Mouse (Mus musculus) spleen, postnatal 10 days (tissue): ENCODE results near the gene Isoc2a.
"Not testable (repeated sequence)": the region's sequence is repeated elsewhere in the genome, so short reads cannot be mapped to it uniquely, and the experiment has no call there.

Experiments
- DNase-seq, 2 experiments: peaks; one replicate each; pipeline ENCODE4 v3.0.0; 2021 to 2022; ENCODE audit warnings: low spot score in 2 of 2

Gene Isoc2a

DNA sequence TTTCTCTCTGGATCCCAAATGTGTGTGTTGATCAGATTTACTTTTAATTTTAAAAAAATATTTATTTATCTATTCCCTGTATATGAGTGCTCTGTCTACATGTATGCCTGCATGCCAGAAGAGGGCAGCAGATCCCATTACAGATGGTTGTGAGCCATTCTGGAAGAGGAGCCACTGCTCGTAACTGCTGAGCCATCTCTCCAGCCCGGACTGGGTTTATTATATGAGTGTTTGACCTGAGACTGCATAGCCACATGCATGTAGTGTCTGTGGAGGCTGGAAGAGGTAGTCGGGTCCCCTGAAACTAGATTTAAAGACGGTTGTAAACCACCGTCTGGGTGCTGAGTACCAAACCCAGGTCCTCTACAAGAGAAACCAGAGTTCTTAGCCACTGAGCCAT, 11.9 kb upstream of the Isoc2a start:
- peak; percentile 22 to 68 for DNase-seq

DNA sequence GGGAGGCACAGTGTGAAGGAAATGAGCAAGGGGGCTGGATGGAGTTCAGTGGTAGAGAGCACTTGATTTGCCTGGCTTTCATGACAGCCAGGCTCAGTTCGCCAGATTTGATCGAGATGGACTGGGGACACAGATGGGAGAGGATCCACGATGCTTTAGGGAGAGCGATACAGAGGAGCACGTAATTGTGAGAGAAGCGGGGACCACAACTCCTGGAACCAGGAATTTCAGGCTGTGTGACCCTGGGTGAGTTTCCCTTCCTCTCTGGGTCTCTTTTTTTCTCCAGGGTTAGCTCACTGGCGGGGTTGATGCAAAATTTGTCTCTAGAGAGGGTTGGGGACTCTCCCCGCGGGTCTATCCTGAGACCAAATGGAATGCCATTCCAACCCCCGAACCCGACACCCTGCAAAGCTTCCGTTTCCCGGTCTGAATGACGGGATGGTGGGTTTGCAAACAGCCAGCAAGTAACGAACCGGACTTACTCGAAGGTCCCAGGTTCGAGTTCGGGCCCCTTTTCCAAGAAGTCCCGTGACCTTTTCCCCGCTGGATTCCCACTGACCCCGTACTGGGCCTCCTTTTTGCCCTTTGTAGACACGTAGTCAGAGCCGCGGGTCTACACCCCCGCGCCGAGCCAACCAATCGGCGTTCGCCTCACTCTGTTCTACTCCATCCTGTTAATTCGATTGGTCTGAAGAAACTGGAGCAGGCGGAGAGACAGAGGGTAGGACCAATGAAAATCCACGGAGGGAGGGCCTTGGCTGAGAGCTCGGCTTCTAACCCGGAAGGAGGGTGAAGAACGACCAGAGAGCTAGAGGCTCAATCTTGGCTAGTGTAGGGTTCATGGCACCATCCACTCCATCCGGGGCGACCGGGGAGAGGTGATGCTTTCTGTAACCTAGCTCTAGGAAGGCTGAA, 11.1 kb upstream of the Isoc2a start:
- peak; percentile 92 to 96 for DNase-seq

DNA sequence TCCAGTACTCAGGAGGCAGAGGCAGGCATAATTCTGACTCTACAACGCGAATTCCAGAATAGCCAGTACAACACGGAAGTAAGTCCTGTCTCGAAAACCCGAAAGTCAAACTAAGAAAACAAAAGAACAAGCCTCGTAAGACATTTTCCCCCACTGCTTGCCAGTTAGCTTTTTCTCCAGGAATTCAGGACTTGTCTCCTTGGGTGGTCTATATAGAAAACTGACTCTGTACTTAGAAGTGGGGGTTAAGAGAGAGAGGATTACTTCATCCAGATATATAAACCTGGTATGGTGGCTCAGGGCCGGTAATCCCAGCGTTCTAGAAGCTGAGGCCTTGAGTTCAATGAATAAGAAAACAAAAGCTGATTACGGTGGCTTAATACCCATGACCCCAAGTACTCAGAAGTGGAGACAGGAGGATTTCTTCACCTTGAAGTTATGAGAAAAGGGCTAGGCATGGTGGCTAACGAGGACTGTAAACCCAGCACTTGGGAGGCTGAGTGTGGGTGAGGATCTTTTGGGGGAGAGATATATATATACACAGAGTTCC, 10.2 kb upstream of the Isoc2a start:
- DNase-seq: no peak

DNA sequence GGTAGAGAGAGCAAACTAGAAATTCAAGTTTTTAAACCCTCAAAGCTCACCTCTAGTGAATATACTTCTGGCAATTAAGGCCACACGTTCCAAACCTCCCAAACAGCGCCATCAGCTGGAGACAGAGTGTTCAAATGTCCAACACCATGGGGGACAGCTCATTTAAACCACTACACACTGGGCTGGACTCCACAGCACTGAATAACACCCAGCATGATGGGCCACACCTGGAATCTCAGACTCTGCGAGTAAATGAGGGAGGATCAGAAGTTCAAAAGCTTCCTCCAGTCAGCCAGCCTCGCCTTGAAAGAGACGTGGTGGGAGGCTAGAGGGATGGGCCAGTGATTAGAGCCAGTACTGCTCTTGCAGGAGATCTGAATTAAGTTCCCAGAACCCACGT, 6.8 kb upstream of the Isoc2a start, which contains the start of gene Isoc2b:
TSS of gene Isoc2b (minus strand) at position 126 of the 400 bp plus-strand sequence.
- no peak for DNase-seq

DNA sequence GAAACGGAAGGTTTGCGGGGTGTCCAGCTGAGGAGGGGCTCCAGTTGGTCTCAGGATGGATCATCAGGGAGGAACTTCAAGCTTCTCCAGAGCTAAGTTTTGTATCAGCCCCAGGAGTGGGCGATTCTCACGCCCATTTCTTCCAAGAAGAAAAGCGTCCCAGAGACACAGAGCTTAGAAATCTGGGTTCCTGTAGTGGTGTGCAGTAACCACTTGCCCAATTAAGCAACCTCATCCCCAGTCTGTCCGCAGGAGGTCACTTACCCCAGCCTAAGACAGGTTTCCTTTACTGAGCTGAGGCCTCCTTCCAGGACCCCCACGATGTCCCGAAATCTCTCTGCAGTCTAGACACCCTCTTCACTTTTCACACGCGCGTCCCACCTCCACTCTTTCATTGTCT, 273 bp downstream of the Isoc2a start:
- DNase-seq: peak in 1 of 2 experiments; percentile 14

DNA sequence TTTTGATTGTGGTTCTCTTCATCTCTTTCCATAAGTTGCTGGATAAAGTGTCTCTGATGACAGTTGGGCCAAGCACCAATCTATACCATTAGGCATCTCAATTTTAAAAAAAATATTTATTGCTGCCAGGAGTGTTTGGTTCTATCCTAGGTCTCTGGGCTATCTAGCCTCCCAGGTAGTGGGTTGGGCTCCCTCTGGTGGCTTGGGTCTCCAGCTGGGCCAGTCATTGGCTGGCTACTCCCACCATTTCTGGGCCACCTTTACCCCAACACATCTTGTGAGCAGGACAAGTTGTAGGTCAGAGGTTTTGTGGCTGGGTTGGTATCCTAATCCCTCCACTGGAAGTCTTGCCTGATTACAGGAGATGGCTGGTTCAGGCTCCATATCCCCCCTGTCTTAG, 1.2 kb downstream of the Isoc2a start:
- DNase-seq: peak; percentile 19 to 62

DNA sequence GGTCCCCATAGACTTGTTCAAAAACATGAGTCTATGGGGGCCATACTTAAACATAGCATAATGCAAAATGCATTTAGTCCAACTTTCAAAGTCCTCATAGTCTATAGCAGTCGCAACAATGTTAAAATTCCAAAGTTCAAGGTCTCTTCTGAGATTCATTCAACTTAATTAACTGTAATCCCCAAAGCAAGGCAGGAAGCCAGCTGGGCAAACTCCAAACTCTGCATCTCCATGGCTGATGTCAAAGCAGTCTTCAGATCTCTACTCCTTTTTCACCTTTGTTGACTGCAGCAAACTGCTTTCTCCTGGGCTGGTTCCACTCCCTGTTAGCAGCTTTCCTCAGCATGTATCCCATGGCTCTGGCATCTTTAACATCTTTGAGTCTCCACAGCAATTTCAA, 2.1 kb downstream of the Isoc2a start:
- not testable (repeated sequence) for DNase-seq

DNA sequence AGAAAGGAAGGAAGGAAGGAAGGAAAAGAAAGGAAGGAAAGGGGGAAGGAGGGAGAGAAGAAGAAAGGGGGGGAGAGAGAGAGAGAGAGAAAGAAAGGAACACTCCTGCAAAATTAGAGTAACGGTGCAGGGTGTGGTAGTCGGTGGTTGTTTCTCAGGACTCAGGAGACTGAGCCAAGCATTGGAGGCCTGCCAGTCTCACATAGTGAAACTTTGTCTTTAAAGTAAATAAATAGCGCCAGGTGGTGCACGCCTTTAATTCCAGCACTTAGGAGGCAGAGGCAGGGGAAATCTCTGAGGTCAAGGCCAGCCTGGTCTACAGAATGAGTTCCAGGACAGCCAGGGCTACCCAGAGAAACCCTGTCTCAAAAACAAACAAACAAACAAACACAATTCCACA, 9.7 kb downstream of the Isoc2a start:
- DNase-seq: no peak

DNA sequence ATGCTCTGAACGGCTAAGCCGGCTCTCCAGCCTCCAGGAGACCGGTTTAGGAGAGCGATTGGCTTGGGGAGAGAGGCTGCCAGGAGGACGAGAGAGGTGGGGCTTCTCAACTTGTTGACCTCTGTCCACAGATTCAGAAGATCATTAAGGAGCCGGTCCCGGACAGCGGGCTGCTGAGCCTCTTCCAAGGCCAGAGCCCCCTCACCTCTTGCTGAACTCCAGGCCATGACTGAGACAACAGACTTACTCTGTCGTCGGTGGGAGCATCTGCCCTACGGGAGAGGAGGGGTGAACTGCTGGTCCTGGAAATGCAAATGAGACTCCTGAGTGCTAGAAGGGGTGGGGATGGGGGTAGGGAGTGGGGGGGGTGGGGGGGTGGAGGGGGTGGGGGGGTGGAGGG, 18.2 kb downstream of the Isoc2a start:
- no peak for DNase-seq

DNA sequence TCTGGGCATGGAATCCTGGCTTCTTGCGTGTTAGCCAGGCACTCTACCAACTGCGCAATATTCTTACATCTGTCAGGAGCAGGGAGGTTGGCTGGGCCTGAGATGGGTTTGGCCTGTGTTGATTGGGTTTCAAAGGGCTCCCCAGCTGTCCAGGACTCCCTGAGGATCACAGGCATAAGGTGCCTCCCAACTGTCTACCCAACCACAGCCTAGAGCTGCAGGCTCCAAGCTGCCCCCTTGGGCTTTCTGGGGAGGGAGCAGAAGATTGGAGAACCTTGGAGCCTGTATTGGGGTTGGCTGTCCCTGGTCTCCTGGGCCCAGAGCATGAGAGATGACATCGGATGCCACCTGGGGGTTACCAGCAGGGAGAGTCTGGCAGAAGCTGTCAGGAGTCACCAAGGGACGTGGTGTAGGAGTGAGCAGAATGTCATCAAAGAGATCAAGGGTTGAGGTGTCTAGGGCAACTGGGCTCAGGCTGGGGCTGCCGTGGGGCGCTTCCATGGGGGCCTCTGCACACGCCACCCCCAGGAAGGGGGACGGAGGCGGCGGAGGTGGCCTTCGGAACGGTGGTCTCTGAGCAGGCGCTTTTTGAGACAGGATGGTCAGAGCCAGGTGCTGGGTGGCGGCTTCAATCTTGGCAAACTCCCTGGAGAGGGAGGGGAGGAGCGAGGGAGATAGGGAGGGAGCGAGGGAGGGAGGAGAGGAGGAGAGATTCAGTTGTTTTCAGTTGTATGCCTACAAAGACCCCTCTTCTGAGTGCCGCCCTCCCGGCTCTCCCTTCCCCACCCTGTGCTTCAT, 22.1 kb downstream of the Isoc2a start:
- no peak for DNase-seq

DNA sequence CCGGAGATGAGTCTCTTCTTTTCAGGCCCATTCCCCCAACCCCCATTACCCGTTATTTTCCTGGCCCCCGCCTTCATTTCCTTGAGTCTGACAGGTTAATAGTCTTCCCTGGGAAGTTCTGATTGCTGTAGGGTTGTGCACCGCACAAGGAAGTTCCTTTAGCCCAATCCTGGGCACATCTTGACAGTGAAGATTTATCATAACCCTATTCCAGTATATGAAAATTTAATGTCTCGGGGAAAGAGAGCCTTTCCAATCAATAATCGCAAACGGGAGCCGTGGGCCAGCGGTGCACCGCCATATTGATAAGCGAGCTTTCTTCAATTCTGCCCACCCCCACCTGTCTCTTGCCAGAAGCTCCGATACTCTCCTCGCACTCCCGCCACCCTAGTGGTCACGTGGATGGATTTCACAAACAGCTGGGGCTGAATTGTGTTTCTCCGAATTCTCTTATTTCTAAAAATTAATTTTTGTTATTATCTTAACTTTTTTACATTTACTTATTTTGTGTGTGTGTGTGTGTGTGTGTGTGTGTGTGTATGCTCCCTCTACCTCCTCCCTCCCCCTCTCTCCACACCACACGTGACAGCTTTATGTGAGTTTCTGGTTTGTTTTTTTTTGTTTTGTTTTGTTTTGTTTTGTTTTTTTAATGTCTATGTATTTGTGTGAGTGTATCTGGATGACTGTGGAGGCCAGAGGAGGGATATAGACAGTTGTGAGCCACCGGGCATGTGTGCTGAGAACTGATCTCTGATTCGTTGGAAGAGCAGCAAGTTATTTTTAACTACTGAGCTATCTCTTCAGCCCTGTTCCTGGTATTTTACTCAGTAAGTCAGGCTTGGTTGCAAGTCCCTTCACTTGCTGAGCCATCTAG, 22.9 kb downstream of the Isoc2a start:
- DNase-seq: no peak

DNA sequence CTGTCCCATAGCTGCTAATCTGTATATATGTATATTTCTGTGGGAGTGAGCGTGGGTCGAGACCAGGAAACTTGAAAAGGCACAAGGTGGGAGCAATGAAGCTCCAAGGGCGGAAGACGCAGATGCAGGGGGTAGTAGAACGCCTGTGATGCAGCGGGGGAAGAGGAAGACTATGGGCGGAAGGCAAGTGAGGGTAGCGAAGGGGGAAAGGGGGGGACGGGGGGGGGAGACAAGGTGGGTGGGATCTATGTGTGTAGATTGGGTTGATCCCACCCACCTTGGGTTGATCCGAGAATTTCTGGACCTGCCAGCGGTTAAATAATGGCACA, 23.5 kb downstream of the Isoc2a start:
- no peak for DNase-seq

DNA sequence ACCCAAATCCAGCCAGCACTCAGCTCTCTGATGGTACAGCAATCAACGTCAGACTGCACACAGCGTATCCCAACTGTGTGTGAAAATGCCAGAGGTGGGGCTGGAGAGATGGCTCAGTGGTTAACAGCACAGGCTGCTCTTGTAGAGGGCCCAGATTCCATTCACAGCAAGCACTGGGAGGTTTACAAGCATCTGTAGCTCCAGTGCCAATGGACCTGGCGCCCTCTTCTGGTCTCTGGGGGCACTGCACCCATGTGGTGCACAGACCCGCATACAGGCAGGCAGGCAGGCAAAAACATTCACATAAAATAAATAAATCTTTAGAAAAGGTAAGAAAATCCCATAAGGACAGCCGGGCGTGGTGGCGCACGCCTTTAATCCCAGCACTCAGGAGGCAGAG, 24.2 kb downstream of the Isoc2a start:
- DNase-seq: peak in 1 of 2 experiments; percentile 78

DNA sequence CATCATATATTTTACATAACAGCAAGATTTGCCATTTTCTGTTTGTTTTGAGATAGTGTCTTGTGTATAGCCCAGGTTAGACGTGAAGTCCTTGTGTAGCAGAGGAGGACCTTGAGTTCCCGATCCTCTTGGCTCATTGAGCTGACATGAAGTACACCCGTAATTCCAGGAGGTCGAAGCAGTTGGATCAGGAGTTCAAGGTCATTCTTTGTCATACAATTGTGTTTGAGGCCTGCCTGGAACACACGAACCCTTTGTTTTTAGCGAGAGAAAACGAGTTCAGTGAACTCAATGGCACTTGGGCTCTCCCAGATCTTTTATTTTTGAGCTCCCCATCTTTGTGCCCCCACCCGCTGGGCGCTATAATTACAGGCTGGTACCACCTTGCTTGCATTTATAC, 25.5 kb downstream of the Isoc2a start:
- no peak for DNase-seq

DNA sequence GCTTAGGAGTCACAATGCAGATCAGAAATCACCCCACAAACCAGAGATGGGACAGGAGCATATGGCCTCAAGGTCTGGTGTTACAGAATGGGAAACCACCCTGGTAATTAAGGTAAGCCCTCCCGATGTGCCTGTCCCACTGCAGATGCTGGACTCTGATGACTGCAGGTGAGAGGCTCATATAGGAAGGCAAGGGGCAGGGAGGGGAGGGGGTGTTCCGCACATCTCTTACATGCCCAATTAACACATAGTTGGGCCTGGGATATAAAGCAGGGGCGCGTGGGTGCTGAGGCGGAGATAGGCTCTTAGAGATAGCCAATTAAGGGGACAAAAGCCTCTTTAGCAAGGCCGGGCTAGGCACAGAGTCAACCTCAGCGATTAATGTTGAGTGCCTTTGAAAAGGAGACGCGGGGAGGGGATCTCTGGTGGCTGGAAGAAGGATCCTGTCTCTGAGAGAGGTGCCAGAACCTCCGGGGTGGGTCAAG, 29.6 kb downstream of the Isoc2a start, which contains the start of gene Gm36210:
TSS of gene Gm36210 (minus strand) at position 51 of the 485 bp plus-strand sequence.
- no peak for DNase-seq

DNA sequence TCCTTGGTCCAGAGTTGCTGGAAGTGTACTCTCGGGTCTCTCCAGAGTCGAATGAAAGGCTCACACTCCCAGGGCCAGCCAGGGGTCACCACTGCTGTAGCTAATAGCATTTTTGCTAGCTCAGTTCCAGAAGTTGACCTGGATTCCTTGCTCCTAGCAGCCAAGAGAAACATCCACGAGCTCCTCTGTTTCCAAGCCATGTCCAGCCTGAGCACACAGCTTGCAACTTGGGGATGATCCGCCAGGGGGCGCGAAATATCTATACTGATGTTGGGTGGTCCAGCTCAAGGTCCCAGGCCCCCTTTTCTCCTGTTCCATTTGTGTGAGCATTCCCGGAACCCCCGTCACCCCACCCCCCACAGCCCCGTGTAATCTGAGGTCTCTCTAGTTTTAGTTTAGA, 34.6 kb downstream of the Isoc2a start:
- DNase-seq: peak in 1 of 2 experiments; percentile 76

DNA sequence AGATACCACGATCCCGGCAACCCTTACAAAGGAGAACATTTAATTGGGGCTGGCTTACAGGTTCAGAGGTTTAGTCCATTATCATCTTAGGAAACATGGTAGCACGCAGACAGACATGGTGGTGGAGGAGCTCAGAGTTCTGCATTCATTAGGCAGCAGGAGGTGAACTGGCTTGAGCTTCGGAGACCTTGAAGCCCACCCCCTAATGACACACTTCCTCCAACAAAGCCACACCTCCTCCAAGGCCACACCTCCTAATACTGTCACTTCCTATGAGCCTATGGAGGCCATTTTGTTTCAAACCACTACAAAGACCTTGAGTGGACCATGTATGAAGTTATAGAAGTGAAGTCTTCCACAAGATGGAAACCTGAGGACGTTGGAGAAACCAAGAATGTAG, 35.3 kb downstream of the Isoc2a start:
- no peak for DNase-seq

DNA sequence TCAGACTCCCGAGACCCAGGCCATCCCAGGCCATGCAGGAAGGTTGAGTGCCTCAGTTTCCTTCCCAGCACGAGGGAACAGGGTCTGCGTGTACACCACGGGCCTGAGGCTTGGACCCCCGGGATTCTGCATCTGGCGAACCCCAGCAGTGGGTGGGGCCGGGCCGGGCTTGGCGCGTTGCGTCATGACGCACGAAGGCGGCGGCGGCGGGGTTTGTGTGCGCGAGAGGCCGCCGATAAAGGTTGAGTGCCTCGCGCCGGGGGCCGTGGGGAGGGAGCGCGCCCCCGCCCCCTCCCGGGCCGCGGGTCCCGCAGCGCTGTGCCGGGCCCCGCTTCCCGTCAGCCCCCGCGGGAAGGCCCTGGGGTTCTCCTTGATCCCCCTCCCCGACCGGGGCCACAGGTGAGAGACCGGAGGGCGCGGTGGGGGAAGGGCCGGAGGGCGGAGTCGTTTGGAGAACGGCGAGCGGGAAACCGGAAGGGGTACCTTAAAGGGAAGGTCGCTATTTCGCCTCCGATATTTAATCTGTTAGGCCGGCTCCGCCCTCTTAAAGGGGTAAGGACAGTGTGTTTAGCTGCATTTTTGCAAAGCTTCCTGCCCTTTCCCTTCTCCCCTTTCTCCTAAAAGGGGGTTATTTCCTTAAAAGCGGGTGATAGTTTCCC, 38.2 kb downstream of the Isoc2a start, which contains the start of gene Zfp628:
TSS of gene Zfp628 (plus strand) at position 211 of the 659 bp plus-strand sequence.
- DNase-seq: peak; percentile 95

DNA sequence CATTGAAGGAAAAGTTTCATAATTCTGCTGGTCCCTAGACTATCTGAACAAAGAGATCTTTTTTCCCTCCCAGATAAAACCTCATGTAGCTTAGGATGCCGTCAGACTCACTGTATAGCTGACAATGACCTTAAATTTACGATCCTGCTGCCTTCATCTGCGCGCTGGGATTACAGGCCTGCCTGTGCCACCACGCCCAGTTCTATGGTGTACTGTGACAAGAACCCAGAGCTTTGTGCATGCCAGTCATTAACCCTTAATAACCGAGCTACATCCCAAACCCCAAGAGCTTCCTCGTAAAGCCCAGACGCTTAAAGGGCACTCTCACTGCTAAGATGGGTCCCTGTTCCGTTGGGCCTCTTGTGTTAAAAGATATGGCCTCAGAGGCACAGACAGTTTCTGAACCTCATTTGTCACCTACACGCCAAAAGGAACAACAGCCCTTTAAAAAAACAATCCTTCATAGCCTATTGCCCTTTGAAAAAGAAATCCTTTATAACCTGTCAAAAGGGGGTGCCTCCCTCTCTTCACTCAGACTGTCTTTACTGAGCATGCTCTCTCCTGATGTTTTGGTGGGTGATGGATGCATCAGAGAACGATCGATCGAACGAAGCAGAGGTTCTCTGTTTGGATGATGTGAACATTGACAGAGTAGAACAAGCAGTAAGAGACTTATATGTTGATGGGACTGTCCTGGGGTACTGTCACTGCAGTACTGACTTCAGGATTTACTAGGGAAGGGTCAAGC, 38.9 kb downstream of the Isoc2a start:
- DNase-seq: peak; percentile 46 to 47

DNA sequence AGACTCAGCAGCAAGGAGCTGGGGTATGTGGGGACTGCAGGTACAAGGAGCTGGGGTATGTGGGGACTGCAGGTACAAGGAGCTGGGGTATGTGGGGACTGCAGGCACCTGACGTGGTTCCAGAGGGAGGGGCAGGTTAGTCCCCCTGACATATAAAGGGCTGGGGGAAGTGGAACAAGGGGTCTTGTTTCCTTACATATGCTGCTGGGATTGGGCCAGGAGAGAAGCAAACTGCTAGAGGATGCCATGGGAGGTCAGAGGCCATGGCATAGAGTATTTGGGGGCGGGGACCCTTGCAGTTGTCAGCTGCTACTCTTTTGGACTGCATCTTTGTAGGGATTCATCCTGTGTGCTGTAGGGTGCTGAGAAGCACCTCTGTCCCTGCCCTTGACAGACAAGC, 40.5 kb downstream of the Isoc2a start:
- DNase-seq: no peak
